Mouse (Mus musculus): Measurements from ENCODE around the gene Tmem161a. TPM values are rescaled to one million over a fixed set of nuclear protein-coding genes. Genes with fewer than 3 reads are reported as not detected.
A peak's percentile ranks its signal among the peaks of the same experiment; 100 is the strongest.

Tmem161a gene
- total RNA-seq, 2 experiments from 2014 or later, result 46.4 to 59.0 TPM

DNA sequence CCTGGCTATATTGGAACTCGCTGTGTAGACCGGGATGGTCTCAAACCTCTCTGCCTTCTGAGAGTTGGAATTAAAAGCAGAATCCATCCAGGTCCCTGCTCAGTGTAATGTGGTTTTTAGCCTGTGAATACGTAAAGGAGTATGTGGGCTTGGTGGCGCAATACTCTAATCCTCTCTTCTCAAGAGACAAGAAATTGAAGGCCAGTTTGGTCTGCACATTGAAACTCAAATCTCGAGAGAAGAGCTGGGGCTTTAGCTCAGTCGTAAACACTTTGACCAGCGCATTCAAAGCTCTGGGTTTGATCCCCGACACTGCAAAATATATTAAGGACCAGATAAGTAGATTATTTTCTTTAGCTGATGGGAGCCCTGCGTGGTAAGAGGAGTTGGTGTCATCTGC, 32.2 kb upstream of the Tmem161a start:
- Histone ChIP-seq H3K4me3 (peak overlapping the region; percentile 82), H3K27ac (peak overlapping the region; percentile 81)
- TF ChIP-seq CTCF (conservative IDR thresholded peaks at IDR 0.05), result no peak; the same call in 1 of the 2 replicates
- DNase-seq (ENCODE audit: low spot score in 2 of 2), result no peak

DNA sequence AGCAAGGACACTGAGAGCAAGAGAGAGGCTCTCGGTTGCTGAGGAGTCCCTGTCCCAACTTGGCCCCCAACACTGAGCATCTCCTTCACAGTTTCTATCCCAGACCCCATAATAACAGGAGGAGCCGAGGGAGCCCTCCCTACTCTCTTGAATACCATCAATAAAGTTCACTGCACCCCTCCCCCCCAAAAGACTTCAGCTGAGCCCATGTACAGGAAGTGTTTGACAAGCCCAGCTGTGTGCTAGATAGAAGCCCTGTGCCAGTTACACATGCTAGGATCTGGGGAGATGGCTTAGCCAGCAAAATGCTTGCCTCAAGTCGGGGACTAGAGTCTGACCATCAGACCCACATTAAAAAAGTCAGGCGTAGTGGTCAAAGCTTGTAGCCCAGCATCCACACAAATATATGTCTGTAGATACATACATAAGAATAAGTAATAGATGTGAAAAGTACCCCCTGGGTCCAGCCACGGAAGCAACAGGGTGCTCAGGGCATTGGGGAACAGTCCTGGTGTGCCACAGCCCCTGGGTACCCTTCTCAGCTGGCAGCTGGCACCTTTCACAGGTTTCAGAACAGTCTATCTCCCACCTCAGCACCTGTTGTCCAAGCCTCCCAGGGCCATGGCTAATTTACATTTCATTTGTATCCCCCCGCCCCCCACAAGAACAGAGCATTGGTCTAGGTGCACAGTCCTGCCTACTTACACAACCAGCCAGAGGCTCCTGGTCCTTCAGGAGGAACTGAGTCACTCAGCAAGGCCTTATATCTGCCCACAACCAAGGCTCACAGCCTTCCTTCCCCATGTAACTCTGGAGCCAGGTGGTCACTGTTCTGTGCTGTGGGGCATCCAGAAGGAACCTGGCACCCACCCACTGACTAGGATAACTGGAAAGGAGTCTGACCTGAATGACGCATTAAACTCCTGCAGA, 24.2 kb upstream of the Tmem161a start:
- Histone ChIP-seq H3K27ac (no peak overlapping the region), H3K4me3 (no peak overlapping the region)
- no peak for DNase-seq (ENCODE audit: low spot score in 2 of 2)
- TF ChIP-seq CTCF (conservative IDR thresholded peaks at IDR 0.05), result no peak

DNA sequence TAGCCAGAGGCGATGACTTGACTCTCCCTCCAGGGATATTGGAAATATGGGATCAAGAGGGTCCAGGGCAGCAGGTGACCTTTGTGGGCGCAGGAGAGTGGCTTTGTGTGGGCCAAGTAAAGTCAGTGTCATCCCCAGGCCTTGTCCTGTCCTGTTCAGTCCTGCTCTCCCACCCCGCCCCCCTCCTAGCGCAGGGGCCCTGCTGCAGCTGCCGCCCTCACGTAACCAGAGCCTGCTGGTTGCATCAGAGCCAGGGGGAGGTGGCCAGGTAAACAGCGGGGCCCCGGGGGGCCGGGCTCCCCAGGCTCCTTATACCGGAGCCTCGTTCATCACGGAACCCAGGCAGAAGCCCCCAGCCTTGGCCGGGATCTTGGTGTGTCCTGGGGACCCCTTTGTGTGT, 22.0 kb upstream of the Tmem161a start:
- Histone ChIP-seq H3K4me3 (no peak overlapping the region), H3K27ac (no peak overlapping the region)
- no peak for TF ChIP-seq CTCF (conservative IDR thresholded peaks at IDR 0.05)
- DNase-seq (ENCODE audit: low spot score in 2 of 2), result no peak

DNA sequence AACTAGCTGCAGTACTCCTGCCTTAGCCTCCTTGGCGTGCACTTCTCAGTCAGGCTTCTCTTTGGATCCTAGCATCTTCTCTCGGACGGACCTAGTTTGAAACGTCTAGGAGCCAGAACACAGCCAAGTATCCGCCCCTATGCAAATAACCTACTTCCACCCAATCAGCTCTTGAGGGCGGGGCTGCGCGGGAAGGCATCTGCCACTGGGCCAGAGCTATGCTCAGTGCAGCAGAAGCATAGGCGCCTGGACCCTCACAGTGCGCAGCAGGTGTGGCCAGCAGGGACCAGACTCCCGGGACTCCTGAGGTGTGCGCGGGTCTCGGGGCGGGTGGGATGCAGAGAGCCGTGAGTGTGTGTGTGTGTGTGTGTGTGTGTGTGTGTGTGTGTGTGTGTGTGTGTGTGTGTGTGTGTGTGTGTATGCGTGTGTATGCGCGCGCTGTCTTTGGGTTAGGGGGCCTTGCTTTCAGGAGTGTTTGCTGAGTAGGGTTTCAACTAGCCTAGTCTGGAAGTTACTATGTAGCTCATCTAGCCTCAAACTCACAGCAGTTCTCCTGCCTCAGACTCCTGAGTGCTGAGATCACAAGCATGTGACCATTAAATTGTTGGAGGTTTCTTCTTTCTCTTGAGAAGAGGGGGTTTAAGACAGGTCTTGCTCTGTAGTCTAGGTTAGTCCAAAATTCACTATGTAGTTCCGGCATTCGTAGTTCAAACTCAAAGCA, 19.5 kb upstream of the Tmem161a start:
- Histone ChIP-seq H3K4me3 (no peak overlapping the region), H3K27ac (no peak overlapping the region)
- peak in 1 of 2 experiments; percentile 41 for DNase-seq (ENCODE audit: low spot score in 2 of 2)
- no peak for TF ChIP-seq CTCF (conservative IDR thresholded peaks at IDR 0.05)

DNA sequence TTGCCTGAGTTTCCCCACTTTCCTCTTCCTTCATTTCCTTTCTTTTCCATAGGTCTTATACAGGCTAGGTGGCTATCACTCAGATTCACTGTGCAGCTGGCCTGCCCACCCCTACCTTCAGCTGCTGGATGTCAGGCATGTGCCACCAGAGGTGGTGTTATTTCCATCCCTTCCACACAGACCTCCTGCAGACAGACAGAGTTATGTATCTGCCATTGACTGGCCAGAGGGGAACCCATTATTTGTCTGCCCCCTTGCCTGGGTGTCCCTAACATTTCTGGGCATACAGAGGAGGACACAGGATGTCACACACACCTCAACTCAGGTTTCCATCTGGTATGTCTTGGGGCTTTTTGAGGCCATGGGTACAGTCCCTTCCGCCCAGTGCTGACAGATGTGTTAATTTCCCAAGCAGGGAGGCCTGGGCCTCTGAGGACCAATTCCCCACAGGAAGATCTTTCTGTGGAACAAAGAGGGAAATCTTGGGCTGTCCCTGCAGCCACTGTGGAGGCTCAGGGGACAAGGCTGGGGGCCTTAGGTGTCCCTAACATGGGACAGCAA, 14.8 kb upstream of the Tmem161a start:
- Histone ChIP-seq H3K27ac (no peak overlapping the region), H3K4me3 (no peak overlapping the region)
- TF ChIP-seq CTCF (conservative IDR thresholded peaks at IDR 0.05), result no peak
- DNase-seq (ENCODE audit: low spot score in 2 of 2), result no peak

DNA sequence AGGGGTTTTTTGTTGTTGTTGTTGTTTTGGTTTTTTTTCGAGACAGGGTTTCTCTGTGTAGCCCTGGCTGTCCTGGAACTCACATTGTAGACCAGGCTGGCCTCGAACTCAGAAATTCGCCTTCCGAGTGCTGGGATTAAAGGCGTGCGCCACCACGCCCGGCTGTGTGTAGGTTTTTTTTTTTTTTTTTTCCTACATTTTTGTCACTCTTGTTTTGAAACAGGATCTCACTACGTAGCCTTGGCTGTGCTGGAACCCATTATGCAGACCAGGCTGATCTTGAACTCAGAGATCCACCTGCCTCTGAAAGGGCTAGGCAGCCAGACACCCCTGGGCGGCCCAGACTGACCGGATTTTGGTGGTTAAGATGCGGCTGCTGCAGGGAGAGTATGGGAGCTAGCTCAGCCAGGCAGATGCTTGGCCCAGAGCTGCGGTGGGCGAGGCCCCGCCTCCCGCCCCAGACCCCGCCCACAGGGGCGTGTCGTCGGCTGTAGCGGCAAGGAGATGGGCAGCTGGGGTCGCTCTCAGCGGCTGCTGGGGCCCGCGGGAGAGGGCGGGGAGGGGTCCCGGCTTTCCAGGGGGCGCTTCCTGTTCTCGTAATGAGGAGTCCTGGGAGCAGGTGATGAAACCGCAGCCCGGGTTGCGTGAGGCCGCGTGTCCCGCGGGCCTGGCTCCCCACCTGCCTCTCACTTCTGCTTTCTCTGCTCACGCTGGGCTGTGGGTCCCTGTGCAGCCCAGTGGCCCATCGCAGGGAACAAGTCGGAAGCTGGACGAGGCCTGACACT, 13.9 kb upstream of the Tmem161a start:
- TF ChIP-seq CTCF (conservative IDR thresholded peaks at IDR 0.05), result no peak
- H3K27ac ChIP-seq, result no peak overlapping the region
- peak; percentile 53 to 61 for DNase-seq (ENCODE audit: low spot score in 2 of 2)

DNA sequence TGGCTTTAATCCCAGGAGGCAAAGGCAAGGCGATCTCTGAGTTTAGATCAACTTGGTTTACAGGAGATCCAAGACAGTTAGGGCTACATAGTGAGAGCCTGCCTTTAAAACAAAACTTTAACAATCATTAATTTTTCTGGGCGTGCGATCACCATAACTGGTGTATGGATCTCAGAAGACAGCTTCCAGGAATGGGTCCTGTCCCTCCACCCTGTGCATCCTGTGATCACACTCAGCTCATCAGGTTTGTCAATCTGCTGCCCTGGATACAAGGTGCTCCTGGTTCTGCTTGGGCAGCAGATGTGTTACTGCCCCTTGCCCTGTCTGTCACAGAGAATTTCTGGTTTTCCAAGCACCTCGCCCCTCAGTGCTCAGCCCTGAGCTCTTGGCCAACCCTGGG, 12.9 kb upstream of the Tmem161a start:
- no peak for TF ChIP-seq CTCF (conservative IDR thresholded peaks at IDR 0.05)
- H3K4me3 ChIP-seq, result no peak overlapping the region

More for the DNA sequence above, 13.9 kb upstream of the Tmem161a start:
- H3K4me3 ChIP-seq, result peak overlapping the region; percentile 61

DNA sequence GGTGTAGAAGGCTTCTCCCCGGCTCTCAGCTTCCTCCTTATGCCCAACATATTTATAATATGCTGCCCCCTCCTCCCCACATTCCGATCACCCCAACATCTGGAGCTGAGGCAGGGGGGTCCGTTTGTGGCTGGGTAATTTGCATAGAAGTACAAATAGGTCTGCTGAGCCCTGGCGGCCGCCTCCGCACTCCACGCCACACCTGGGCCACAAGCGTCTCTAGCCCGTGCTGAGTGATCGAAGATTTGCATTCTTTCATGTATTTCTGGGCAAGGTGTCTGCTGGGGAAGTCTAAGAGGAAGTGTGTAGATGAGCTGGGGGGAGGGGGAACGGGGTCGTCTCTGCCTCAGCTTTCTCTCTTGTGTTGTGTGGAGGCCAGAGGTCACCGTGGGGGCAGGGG, 12.1 kb upstream of the Tmem161a start:
- DNase-seq (ENCODE audit: low spot score in 2 of 2), result no peak
- no peak overlapping the region for H3K27ac ChIP-seq
- H3K4me3 ChIP-seq, result no peak overlapping the region
- TF ChIP-seq CTCF (conservative IDR thresholded peaks at IDR 0.05), result no peak

More for the DNA sequence above, 12.9 kb upstream of the Tmem161a start:
- DNase-seq (ENCODE audit: low spot score in 2 of 2), result no peak
- no peak overlapping the region for H3K27ac ChIP-seq

DNA sequence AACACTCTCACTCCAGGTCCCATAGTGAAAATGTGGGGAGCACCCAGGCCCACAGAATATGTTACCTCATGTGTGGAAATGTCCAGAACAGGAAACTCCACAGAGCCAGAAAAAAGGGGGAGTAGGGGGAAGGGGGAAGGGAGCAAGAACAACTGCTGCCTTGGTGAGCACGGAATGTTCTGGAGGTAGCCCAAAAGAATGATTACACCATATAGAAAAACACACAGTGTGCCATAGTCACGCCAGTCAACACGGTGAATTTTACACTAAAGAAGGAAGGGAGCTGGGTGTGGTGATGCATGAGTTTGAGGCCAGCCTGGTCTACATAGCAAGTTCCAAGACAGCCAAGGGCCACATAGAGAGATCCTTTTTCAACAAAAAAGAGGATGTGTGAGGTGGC, 8.8 kb upstream of the Tmem161a start:
- no peak overlapping the region for H3K4me3 ChIP-seq
- DNase-seq (ENCODE audit: low spot score in 2 of 2), result no peak
- no peak for TF ChIP-seq CTCF (conservative IDR thresholded peaks at IDR 0.05)
- H3K27ac ChIP-seq, result no peak overlapping the region

DNA sequence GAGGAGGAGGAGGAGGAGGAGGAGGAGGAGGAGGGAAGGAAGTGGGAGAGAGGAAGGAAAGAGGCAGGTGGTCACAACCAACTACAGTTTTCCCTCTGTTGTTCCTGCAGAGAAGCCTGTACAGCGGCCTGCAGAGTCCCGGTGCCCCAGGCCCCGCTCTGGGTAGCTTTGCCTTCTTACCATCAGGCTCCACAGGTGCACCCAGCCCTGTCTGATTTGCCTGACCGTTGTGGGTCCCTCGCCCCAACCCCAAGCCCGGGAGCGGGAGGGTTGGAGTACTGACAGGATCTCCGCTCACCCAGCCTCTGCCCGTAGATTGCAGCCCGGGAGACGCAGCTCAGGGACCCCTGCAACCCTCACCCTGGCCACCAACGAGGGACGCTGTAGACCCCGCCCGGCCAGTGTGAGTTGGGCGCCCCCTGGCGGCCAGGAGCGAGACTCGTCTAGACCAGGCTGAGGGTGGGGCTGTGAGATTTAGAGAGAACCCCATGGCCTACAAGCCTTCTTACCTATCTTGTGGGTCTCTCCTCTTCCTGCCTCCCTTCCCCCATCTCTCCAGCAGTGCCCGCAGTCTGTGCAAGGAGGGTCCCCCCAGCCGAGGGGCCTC, 5.5 kb upstream of the Tmem161a start:
- H3K27ac ChIP-seq, result no peak overlapping the region
- peak; percentile 29 to 75 for DNase-seq (ENCODE audit: low spot score in 2 of 2)
- no peak overlapping the region; the same call in 1 of the 2 replicates for H3K4me3 ChIP-seq
- TF ChIP-seq CTCF (conservative IDR thresholded peaks at IDR 0.05), result peak; percentile 97

DNA sequence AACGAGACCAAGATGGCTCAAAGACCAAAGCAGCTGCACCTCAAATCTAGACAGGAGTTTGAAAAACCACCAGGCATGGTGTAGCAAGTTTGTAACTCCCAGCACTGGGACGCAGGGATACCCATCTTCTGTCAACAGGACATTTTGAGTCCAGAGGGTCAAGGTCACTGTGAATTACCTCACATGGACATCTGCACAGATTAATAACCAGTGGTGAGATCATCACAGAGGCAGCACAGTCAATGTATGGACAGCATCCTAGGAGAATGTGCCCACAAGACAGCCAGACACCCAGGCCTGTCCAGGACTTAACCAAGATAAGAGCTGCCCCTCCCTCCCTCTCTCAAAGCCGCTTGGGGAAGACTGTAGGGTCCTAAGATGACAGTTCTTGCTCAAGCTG, 2.0 kb upstream of the Tmem161a start:
- DNase-seq (ENCODE audit: low spot score in 2 of 2), result no peak
- no peak overlapping the region for H3K4me3 ChIP-seq
- H3K27ac ChIP-seq, result no peak overlapping the region
- TF ChIP-seq CTCF (conservative IDR thresholded peaks at IDR 0.05), result no peak

DNA sequence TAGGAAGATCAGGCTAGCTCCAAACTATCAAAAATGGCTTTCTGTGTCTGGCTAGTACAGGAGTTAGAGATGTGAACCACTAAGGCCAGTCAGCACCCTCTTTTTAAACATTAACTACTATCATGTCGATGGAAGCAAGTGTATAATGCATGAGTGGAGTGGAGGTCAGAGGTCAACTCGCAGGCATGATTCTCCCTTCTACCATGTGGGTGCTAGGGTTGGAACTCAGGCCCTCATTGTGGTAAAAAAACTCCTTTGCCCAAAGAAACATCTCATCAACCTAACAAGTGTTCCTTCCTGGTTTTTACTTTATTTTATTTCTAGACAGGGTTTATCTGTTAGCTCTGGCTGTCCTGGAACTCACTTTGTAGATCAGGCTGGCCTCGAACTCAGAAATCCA, 1.4 kb upstream of the Tmem161a start:
- H3K27ac ChIP-seq, result no peak overlapping the region
- TF ChIP-seq CTCF (conservative IDR thresholded peaks at IDR 0.05), result no peak

More for the DNA sequence above, 1.4 kb upstream of the Tmem161a start:
- DNase-seq (ENCODE audit: low spot score in 2 of 2), result no peak
- H3K4me3 ChIP-seq, result no peak overlapping the region
